Mouse (Mus musculus): Measurements from ENCODE around the gene Mrps31.

DNA sequence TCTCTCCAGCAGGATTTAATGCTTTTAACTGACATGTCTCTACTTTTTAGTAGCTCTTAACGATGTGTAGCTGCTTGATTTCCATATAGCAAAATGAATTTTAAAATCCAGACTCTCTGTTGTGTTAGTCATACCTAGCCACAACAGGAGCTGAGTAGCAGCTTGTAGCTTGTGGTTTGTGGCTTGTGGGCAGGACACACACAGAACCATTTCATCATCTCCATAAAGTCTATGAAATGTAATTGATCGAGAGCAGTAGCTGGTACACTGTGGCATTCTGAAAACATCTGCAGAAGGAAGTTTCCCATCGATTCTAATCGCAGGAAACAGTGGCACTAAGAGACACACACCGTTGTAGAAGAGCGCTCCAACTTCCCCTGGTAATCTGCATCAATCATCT is 5.4 kb upstream of the Mrps31 start:
- no peak for TF ChIP-seq ZKSCAN1 (IDR thresholded peaks at IDR 0.05; ENCODE audit: low read depth, low read length)
- TF ChIP-seq ZNF384 (IDR thresholded peaks at IDR 0.05; ENCODE audit: low read depth, low read length): no peak
- TF ChIP-seq RCOR1 (IDR thresholded peaks at IDR 0.05; ENCODE audit: low read depth, low read length): no peak
- no peak for TF ChIP-seq CHD1 (IDR thresholded peaks at IDR 0.05; ENCODE audit: low read depth, low read length)
- TF ChIP-seq CTCF (IDR thresholded peaks at IDR 0.05 in 2 of 3, conservative IDR thresholded peaks at IDR 0.05 in 1 of 3; ENCODE audit: control insufficient read depth in 1 of 3, insufficient read depth in 1 of 3, low read depth in 2 of 3, low read length in 3 of 3, poor library complexity in 1 of 3, severe bottlenecking in 1 of 3): no peak
- TF ChIP-seq EP300 (IDR thresholded peaks at IDR 0.05; ENCODE audit: low read depth in 1 of 2, low read length in 2 of 2): no peak

Measured in MEL (cell line).